Mouse (Mus musculus) hindbrain, postnatal 0 days (tissue): ENCODE results near the gene Pde4d. TPM values are rescaled to one million over a fixed set of nuclear protein-coding genes. Genes with fewer than 3 reads are reported as not detected.

Source experiments
- ATAC-seq: fragments of 200-750 bp; cut with Nextera tagmentation; 2 replicates; pipeline ENCODE4 v1.8.0; 2017; ENCODE audit warnings: mild to moderate bottlenecking, moderate TSS enrichment, moderate library complexity
- DNase-seq: peaks from one replicate; pipeline ENCODE4 v3.0.0-alpha.2; 2015; ENCODE audit warnings: low spot score
- H3K27ac ChIP-seq: fragments of 300-500 bp; sonication (generic); 2 replicates; pipeline ENCODE4 v1.5.1; 2014; ENCODE audit warnings: mild to moderate bottlenecking
- H3K27me3 ChIP-seq: fragments of 300-500 bp; sonication (generic); 2 replicates; pipeline ENCODE4 v1.6.1; 2014; ENCODE audit warnings: low read length, mixed read lengths; ENCODE audit not compliant: insufficient read depth
- H3K36me3 ChIP-seq: fragments of 300-500 bp; sonication (generic); 2 replicates; pipeline ENCODE4 v1.6.1; 2014; ENCODE audit warnings: low read length, mixed read lengths; ENCODE audit not compliant: insufficient read depth
- H3K4me1 ChIP-seq: fragments of 300-500 bp; sonication (generic); 2 replicates; pipeline ENCODE4 v1.6.1; 2014; ENCODE audit warnings: antibody characterized with exemption, low read length, mixed read lengths; ENCODE audit not compliant: insufficient read depth
- H3K4me2 ChIP-seq: fragments of 300-500 bp; sonication (generic); 2 replicates; pipeline ENCODE4 v1.6.1; 2014; ENCODE audit warnings: low read depth, mild to moderate bottlenecking, low read length, moderate library complexity, mixed read lengths
- H3K4me3 ChIP-seq: fragments of 300-500 bp; sonication (generic); 2 replicates; pipeline ENCODE4 v1.5.1; 2014; ENCODE audit warnings: low read length
- H3K9ac ChIP-seq: fragments of 300-500 bp; sonication (generic); replicated peaks from 2 replicates; pipeline ENCODE4 v1.6.1; 2014; ENCODE audit warnings: mild to moderate bottlenecking, low read length, moderate library complexity, mixed read lengths
- H3K9me3 ChIP-seq: fragments of 300-500 bp; sonication (generic); 2 replicates; pipeline ENCODE4 v1.6.1; 2016; ENCODE audit warnings: low read length, mixed read lengths
- CTCF ChIP-seq: IDR thresholded peaks from 2 replicates; pipeline ENCODE4 v1.5.1; 2016; ENCODE audit warnings: antibody characterized with exemption, control low read depth, low read depth
- WGBS: fragments of 180-500 bp; shearing (Covaris S2); extraction: QIAGEN DNeasy Blood & Tissue Kit; methylation state at CpG from one replicate; pipeline ENCODE4 v1.1.7; 2014; 5-methylcytosine and 5-hydroxymethylcytosine counted together
- polyA plus RNA-seq: library from polyadenylated mRNA; unstranded; fragments of >200 nt; fragmentation: Nextera tagmentation; extraction: Ambion mirVana; gene quantifications from 2 replicates; pipeline ENCODE4 v1.2.1, GENCODE M21; 2015
- total RNA-seq: library from RNA; depleted of rRNA; stranded (reverse); fragments of >200 nt; gene quantifications from 2 replicates; pipeline ENCODE4 v1.2.3, GENCODE M21; 2014

Gene Pde4d
- total and polyA plus RNA-seq, 2 experiments from 2014 or later: 19.3 to 77.1 TPM

DNA sequence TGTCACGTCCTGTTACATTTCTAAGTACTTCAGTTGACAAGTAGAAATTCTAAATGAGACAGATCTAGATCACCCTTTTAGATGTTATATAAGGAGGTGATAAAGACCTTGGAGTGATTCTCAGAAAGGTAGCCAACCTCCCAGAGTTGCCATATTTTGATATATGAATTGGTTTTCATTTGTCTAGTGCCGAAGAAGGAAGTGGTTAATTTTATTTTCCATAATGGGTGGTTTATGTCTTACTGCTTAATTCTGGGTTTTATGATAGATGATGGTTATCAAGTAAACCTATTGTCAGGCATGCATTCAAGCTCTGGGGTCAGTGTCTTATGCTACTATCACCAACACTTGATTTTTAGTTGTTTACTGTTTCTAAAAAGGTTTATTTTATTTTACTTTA, 1.4 kb downstream of the Pde4d start:
- H3K4me1 ChIP-seq: no peaks in the 10 kb centered on the region
- no peaks in the 10 kb centered on the region for H3K36me3 ChIP-seq
- no peak for TF ChIP-seq CTCF
- no peaks in the 10 kb centered on the region for H3K27me3 ChIP-seq
- H3K9ac ChIP-seq: no peak overlapping the region
- DNase-seq: no peak
- no peak overlapping the region for H3K4me3 ChIP-seq
- no peak for ATAC-seq
- no peaks in the 10 kb centered on the region for H3K9me3 ChIP-seq
- WGBS: 94% methylated on average over 2 of the region's 2 CpGs
- H3K4me2 ChIP-seq: no peak overlapping the region
- H3K27ac ChIP-seq: no peak overlapping the region

DNA sequence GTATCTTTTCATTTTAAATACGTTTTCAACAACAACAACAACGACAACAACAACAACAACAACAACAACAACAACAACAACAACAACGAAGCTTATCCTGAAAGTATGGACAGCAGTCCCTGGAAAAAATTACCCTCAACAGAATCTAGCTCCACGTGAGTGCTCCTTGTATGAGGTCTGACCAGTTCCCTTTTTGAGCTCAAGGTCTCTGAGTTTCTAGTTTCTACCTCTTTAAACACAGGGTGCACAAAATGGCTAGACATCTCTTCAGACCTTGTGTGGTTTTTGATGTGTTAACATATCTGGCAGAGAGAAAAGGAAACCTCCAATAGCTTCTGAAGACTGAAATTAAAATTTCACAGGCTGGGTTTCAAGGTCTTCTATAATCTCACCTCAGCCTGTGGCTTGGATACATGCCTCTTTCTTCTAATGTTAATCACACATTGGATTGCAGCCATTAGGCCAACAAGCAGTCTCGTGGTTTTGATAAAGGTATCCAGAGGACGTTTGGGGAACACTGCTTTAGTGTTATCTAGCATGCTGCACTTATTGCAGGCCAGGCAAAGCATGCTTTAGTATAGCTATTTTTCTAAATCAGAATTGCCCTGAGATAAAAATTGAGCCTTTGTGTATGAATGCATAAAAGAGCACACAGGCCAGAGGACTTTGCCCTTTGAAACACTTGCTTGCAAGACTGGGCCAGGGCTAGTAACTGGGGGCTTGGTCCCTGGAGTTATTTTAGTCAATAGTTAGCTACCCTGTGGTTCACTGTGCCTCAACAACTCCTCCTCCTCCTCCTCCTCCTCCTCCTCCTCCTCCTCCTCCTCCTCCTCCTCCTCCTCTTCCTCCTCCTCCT, 3.5 kb downstream of the Pde4d start:
- H3K27ac ChIP-seq: no peak overlapping the region
- no peak for TF ChIP-seq CTCF
- no peak overlapping the region for H3K4me3 ChIP-seq
- no peak overlapping the region for H3K4me2 ChIP-seq
- no peaks in the 10 kb centered on the region for H3K9me3 ChIP-seq
- 69% methylated on average over 6 of the region's 6 CpGs for WGBS
- H3K27me3 ChIP-seq: no peaks in the 10 kb centered on the region
- no peaks in the 10 kb centered on the region for H3K4me1 ChIP-seq
- H3K9ac ChIP-seq: no peak overlapping the region
- DNase-seq (no peak), ATAC-seq (no peak)
- H3K36me3 ChIP-seq: no peaks in the 10 kb centered on the region

DNA sequence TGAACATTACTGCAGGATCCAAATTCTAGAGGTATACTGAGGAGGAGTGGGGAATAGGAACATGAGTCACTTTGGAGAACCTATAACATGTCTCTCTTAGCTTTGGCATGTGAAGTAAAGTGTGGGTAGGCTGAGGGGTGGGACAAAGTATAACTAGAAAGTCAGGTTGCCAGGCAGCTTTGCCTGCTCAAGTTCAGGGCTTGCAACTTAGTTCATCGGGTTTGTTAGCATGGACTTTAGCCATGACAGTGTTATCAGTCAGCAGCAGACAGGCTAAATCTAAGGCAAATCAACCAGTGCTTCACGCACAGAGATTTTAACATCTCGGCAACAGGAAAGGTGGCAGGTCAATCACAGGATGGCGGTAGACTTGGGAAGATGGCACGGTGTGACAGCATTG, 12.8 kb downstream of the Pde4d start:
- Histone ChIP-seq H3K9me3 (no peaks in the 10 kb centered on the region), H3K36me3 (no peaks in the 10 kb centered on the region), H3K27ac (no peak overlapping the region), H3K27me3 (no peaks in the 10 kb centered on the region), H3K4me1 (no peaks in the 10 kb centered on the region), H3K9ac (no peak overlapping the region), H3K4me2 (no peak overlapping the region), H3K4me3 (no peak overlapping the region)
- TF ChIP-seq CTCF: no peak
- DNase-seq: no peak
- no peak for ATAC-seq
- 97% methylated on average over 5 of the region's 5 CpGs for WGBS

DNA sequence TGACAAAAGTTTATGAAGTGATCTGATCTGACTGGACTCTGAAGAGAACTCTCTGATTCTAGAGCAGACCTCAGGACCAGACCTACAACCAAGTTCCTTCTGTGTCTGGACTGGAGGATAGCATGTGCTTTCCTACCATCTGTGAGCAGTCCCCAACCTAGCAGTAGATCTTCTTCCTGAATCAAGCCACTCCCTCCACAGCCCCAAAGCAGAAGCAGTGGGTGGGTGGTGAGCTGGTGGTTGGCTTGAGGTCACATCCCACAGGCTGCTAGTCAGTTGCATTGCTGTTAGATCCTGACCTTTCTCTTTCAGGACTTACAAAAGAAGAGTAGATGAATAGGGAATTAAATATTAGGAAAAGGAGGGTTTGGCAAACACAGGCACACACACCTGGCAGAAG, 16.0 kb downstream of the Pde4d start:
- no peak for TF ChIP-seq CTCF
- Histone ChIP-seq H3K4me1 (no peaks in the 10 kb centered on the region), H3K9me3 (no peaks in the 10 kb centered on the region), H3K27me3 (no peaks in the 10 kb centered on the region), H3K27ac (no peak overlapping the region), H3K4me3 (no peak overlapping the region), H3K4me2 (no peak overlapping the region), H3K9ac (no peak overlapping the region), H3K36me3 (no peaks in the 10 kb centered on the region)
- no peak for DNase-seq
- ATAC-seq: no peak

DNA sequence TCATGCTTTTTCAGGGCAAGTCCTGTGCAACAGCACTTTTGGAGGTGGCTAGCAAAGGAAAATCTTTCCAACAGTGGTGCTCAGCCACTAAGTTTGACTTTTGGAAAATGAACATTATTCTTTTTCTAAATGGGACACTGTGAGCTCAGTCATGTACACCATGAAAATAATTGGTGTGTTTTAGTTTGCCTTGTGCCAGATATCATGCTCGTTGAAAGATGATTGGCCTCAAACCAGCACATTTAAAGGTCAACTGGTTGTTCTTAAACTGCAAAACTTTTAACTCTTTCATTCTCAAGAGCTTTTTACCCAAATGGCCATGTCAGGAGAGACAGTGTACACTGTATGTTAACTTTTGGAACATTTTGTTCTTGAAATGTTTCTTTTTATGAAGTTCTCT, 17.3 kb downstream of the Pde4d start:
- H3K9me3 ChIP-seq: no peaks in the 10 kb centered on the region
- H3K9ac ChIP-seq: no peak overlapping the region
- H3K27me3 ChIP-seq: no peaks in the 10 kb centered on the region
- no peak for TF ChIP-seq CTCF
- ATAC-seq: no peak
- H3K4me3 ChIP-seq: no peak overlapping the region
- no peak for DNase-seq
- no peaks in the 10 kb centered on the region for H3K36me3 ChIP-seq
- no peaks in the 10 kb centered on the region for H3K4me1 ChIP-seq
- H3K27ac ChIP-seq: no peak overlapping the region
- H3K4me2 ChIP-seq: no peak overlapping the region
- WGBS: 31% methylated on average over 1 of the region's 1 CpGs

DNA sequence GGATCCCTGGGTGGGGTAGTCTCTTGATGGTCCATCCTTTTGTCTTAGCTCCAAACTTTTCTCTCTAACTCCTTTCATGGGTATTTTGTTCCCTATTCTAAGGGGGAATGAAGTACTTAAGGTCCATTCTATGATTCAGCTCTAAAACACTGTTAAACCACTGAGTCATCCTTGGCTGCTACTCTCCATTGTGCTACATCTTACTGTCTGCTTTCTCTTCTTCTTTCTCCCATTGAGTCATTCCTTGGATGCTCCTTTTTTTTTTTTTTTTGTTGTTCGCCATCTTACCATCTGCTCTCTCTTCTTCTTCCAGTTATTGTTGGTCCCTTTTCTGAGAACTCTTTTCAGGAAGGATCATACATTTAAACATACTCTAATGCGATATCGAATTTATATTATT, 30.7 kb downstream of the Pde4d start:
- no peak for TF ChIP-seq CTCF
- Histone ChIP-seq H3K4me2 (no peak overlapping the region), H3K9me3 (no peaks in the 10 kb centered on the region), H3K27ac (no peak overlapping the region), H3K27me3 (no peaks in the 10 kb centered on the region), H3K36me3 (no peaks in the 10 kb centered on the region), H3K9ac (no peak overlapping the region), H3K4me1 (no peaks in the 10 kb centered on the region), H3K4me3 (no peak overlapping the region)
- DNase-seq: no peak
- no peak for ATAC-seq
- WGBS: 94% methylated on average over 3 of the region's 3 CpGs

DNA sequence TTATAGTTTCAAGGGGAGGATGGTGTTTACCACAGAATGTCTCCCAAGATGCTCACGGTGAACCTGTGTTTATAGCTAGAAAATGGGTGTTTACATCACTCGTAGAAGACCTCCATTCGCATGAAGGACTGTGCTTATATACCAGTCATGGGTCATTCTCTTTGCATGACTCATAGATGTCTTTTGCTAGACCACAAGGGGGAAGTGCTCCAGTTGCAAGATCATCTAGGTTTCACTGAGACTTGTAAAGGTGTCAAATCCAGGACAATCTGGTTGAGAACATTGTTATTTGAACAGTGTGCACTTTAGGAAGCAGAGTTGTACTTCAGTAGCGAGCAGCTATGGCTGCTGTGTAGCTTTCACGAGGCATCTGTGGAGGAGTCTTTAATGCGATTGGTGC, 35.3 kb downstream of the Pde4d start:
- Histone ChIP-seq H3K4me3 (no peak overlapping the region), H3K9me3 (no peaks in the 10 kb centered on the region), H3K27me3 (no peaks in the 10 kb centered on the region), H3K4me2 (no peak overlapping the region), H3K36me3 (no peaks in the 10 kb centered on the region), H3K9ac (no peak overlapping the region), H3K4me1 (no peaks in the 10 kb centered on the region), H3K27ac (no peak overlapping the region)
- ATAC-seq (no peak), DNase-seq (no peak)
- WGBS: 87% methylated on average over 6 of the region's 6 CpGs
- no peak for TF ChIP-seq CTCF
